Mouse (Mus musculus): ENCODE results near the gene Arid5b.

The Arid5b gene

GRCm38 (mm10) chr10:68269789-68270188 is 8.8 kb downstream of the Arid5b start:
- no peak for DNase-seq (ENCODE audit: low read depth)

GRCm38 (mm10) chr10:68268629-68269028 is 9.9 kb downstream of the Arid5b start:
- peak; percentile 71 for DNase-seq (ENCODE audit: low read depth)

GRCm38 (mm10) chr10:68263969-68264688 is 14.4 kb downstream of the Arid5b start:
- DNase-seq (ENCODE audit: low read depth), result peak; percentile 65

GRCm38 (mm10) chr10:68263296-68263968 is 15.1 kb downstream of the Arid5b start:
- DNase-seq (ENCODE audit: low read depth), result no peak

- DNase-seq (ENCODE audit: low read depth), result no peak
Measured at GRCm38 (mm10) chr10:68259601-68260000, 18.9 kb downstream of the Arid5b start.

- DNase-seq (ENCODE audit: low read depth), result peak; percentile 46
Measured at GRCm38 (mm10) chr10:68257358-68258056, 21.0 kb downstream of the Arid5b start.

- no peak for DNase-seq (ENCODE audit: low read depth)
Measured at GRCm38 (mm10) chr10:68256134-68256533, 22.4 kb downstream of the Arid5b start.

GRCm38 (mm10) chr10:68253452-68254117 is 25.0 kb downstream of the Arid5b start:
- no peak for DNase-seq (ENCODE audit: low read depth)

GRCm38 (mm10) chr10:68252650-68253049 is 25.9 kb downstream of the Arid5b start:
- DNase-seq (ENCODE audit: low read depth), result no peak

- DNase-seq (ENCODE audit: low read depth), result peak; percentile 72
Measured at GRCm38 (mm10) chr10:68249355-68249782, 29.2 kb downstream of the Arid5b start.

GRCm38 (mm10) chr10:68248281-68249015 is 30.1 kb downstream of the Arid5b start:
- no peak for DNase-seq (ENCODE audit: low read depth)

GRCm38 (mm10) chr10:68247490-68248280 is 30.9 kb downstream of the Arid5b start:
- DNase-seq (ENCODE audit: low read depth), result no peak

GRCm38 (mm10) chr10:68246603-68247247 is 31.8 kb downstream of the Arid5b start:
- no peak for DNase-seq (ENCODE audit: low read depth)

- peak; percentile 72 for DNase-seq (ENCODE audit: low read depth)
Measured at GRCm38 (mm10) chr10:68240804-68241485, 37.6 kb downstream of the Arid5b start.

GRCm38 (mm10) chr10:68240094-68240803 is 38.3 kb downstream of the Arid5b start:
- DNase-seq (ENCODE audit: low read depth), result peak; percentile 27

- DNase-seq (ENCODE audit: low read depth), result peak; percentile 40
Measured at GRCm38 (mm10) chr10:68239426-68240070, 39.0 kb downstream of the Arid5b start.

- peak; percentile 61 for DNase-seq (ENCODE audit: low read depth)
Measured at GRCm38 (mm10) chr10:68238707-68239425, 39.7 kb downstream of the Arid5b start.

GRCm38 (mm10) chr10:68238182-68238581 is 40.4 kb downstream of the Arid5b start:
- DNase-seq (ENCODE audit: low read depth), result no peak
